Mouse (Mus musculus) MEL (cell line): Measurements from ENCODE around the gene Pstk. TPM values are rescaled to one million over a fixed set of nuclear protein-coding genes. Genes with fewer than 3 reads are reported as not detected.

Experiments
- DNase-seq: peaks from one replicate; pipeline ENCODE4 v3.0.0; 2011; ENCODE audit warnings: low read depth, low spot score
- H3K27ac ChIP-seq: 2 replicates; pipeline ENCODE4 v1.5.1; 2012; ENCODE audit warnings: low read depth, mild to moderate bottlenecking, control low read depth, low read length, moderate library complexity; ENCODE audit not compliant: control insufficient read depth
- H3K27me3 ChIP-seq, 2 experiments: fragments of 150-350 bp in 1 of 2; sonication (generic) in 1 of 2; 2 replicates each; pipeline ENCODE4 v1.6.1; 2012; ENCODE audit warnings: low read length in 2 of 2, mild to moderate bottlenecking in 2 of 2, improper control_type of control experiment in 1 of 2, moderate library complexity in 1 of 2; ENCODE audit not compliant: insufficient read depth in 2 of 2, control insufficient read depth in 1 of 2
- H3K36me3 ChIP-seq, 2 experiments: 2 replicates each; pipeline ENCODE4 v1.6.1; 2012 to 2014; ENCODE audit warnings: low read length in 2 of 2, improper control_type of control experiment in 1 of 2, inconsistent platforms in 1 of 2, mild to moderate bottlenecking in 1 of 2; ENCODE audit not compliant: insufficient read depth in 2 of 2, control insufficient read depth in 1 of 2
- H3K4me1 ChIP-seq, 2 experiments: fragments of 150-350 bp in 1 of 2; sonication (generic) in 1 of 2; 2 replicates each; pipeline ENCODE4 v1.6.1; 2012; ENCODE audit warnings: low read length in 2 of 2, improper control_type of control experiment in 1 of 2, mild to moderate bottlenecking in 1 of 2; ENCODE audit not compliant: insufficient read depth in 2 of 2, control insufficient read depth in 1 of 2
- H3K4me3 ChIP-seq, 2 experiments: fragments of 150-350 bp in 1 of 2; sonication (generic) in 1 of 2; 2 replicates each; pipeline ENCODE4 v1.5.1; 2012; ENCODE audit warnings: low read depth in 2 of 2, low read length in 2 of 2, mild to moderate bottlenecking in 2 of 2, moderate library complexity in 2 of 2, control low read depth in 1 of 2, improper control_type of control experiment in 1 of 2; ENCODE audit not compliant: control insufficient read depth in 1 of 2, insufficient read depth in 1 of 2
- H3K79me2 ChIP-seq: 2 replicates; pipeline ENCODE4 v1.6.1; 2012; ENCODE audit warnings: mild to moderate bottlenecking, low read length, moderate library complexity; ENCODE audit not compliant: control insufficient read depth, poor library complexity, insufficient read depth
- H3K9ac ChIP-seq: 2 replicates; pipeline ENCODE4 v1.6.1; 2012; ENCODE audit warnings: low read depth, mild to moderate bottlenecking, control low read depth, low read length, moderate library complexity; ENCODE audit not compliant: control insufficient read depth, poor library complexity, severe bottlenecking
- H3K9me3 ChIP-seq: fragments of 150-350 bp; sonication (generic); replicated peaks from 2 replicates; pipeline ENCODE4 v1.6.1; 2012; ENCODE audit warnings: mild to moderate bottlenecking, low read length, improper control_type of control experiment, moderate library complexity; ENCODE audit not compliant: insufficient read depth
- E2F4 ChIP-seq: IDR thresholded peaks from 2 replicates; pipeline ENCODE4 v1.6.1; 2011; ENCODE audit warnings: low read depth, low read length, improper control_type of control experiment, borderline replicate concordance
- ELF1 ChIP-seq: IDR thresholded peaks from 2 replicates; pipeline ENCODE4 v1.6.1; 2014; ENCODE audit warnings: low read depth, mild to moderate bottlenecking, inconsistent platforms, low read length, improper control_type of control experiment, moderate library complexity
- EP300 ChIP-seq, 2 experiments: IDR thresholded peaks; 2 replicates each; pipeline ENCODE4 v1.6.1; 2011; ENCODE audit warnings: improper control_type of control experiment in 2 of 2, low read length in 2 of 2, low read depth in 1 of 2, mild to moderate bottlenecking in 1 of 2
- ETS1 ChIP-seq: IDR thresholded peaks from 2 replicates; pipeline ENCODE4 v1.6.1; 2012; ENCODE audit warnings: low read depth, mild to moderate bottlenecking, inconsistent platforms, low read length, improper control_type of control experiment, moderate library complexity
- GABPA ChIP-seq: IDR thresholded peaks from 2 replicates; pipeline ENCODE4 v1.6.1; 2012; ENCODE audit warnings: low read depth, mild to moderate bottlenecking, inconsistent platforms, low read length, improper control_type of control experiment, moderate library complexity
- GATA1 ChIP-seq: IDR thresholded peaks from 2 replicates; pipeline ENCODE4 v1.6.1; 2011; ENCODE audit warnings: low read depth, low read length, improper control_type of control experiment
- KAT2A ChIP-seq: conservative IDR thresholded peaks from 2 replicates; pipeline ENCODE4 v1.6.1; 2012; ENCODE audit warnings: low read depth, low read length, improper control_type of control experiment, inconsistent platforms
- MAX ChIP-seq: IDR thresholded peaks from 2 replicates; pipeline ENCODE4 v1.6.1; 2011; ENCODE audit warnings: low read length, improper control_type of control experiment
- MXI1 ChIP-seq: IDR thresholded peaks from 2 replicates; pipeline ENCODE4 v1.6.1; 2011; ENCODE audit warnings: mild to moderate bottlenecking, low read depth, low read length, improper control_type of control experiment
- MYB ChIP-seq: IDR thresholded peaks from 2 replicates; pipeline ENCODE4 v1.6.1; 2011; ENCODE audit warnings: mild to moderate bottlenecking, low read depth, low read length, improper control_type of control experiment
- NELFE ChIP-seq: IDR thresholded peaks from 2 replicates; pipeline ENCODE4 v1.6.1; 2011; ENCODE audit warnings: low read depth, low read length, improper control_type of control experiment
- NRF1 ChIP-seq: IDR thresholded peaks from 2 replicates; pipeline ENCODE4 v1.6.1; 2014; ENCODE audit warnings: low read depth, mild to moderate bottlenecking, inconsistent platforms, low read length, improper control_type of control experiment, moderate library complexity; ENCODE audit not compliant: poor library complexity, insufficient read depth, severe bottlenecking
- POLR2AphosphoS2 ChIP-seq: IDR thresholded peaks from 2 replicates; pipeline ENCODE4 v1.6.1; 2011; ENCODE audit warnings: low read length, improper control_type of control experiment
- POLR2AphosphoS5 ChIP-seq: IDR thresholded peaks from 2 replicates; pipeline ENCODE4 v1.6.1; 2012; ENCODE audit warnings: low read depth, borderline replicate concordance, mild to moderate bottlenecking, inconsistent platforms, low read length, moderate library complexity, mixed read lengths
- SIN3A ChIP-seq: IDR thresholded peaks from 2 replicates; pipeline ENCODE4 v1.6.1; 2012; ENCODE audit warnings: low read length, improper control_type of control experiment, inconsistent platforms
- SMC3 ChIP-seq: IDR thresholded peaks from 2 replicates; pipeline ENCODE4 v1.6.1; 2011; ENCODE audit warnings: low read depth, low read length, improper control_type of control experiment
- TBP ChIP-seq: IDR thresholded peaks from 2 replicates; pipeline ENCODE4 v1.8.0; 2011; ENCODE audit warnings: low read depth, low read length, improper control_type of control experiment
- TCF12 ChIP-seq: IDR thresholded peaks from 2 replicates; pipeline ENCODE4 v1.6.1; 2014; ENCODE audit warnings: low read depth, mild to moderate bottlenecking, inconsistent platforms, low read length, improper control_type of control experiment, moderate library complexity
- USF2 ChIP-seq, 2 experiments: IDR thresholded peaks; 2 replicates each; pipeline ENCODE4 v1.6.1; 2011 to 2012; ENCODE audit warnings: improper control_type of control experiment in 2 of 2, low read length in 2 of 2, borderline replicate concordance in 1 of 2, inconsistent platforms in 1 of 2, low read depth in 1 of 2, mild to moderate bottlenecking in 1 of 2; ENCODE audit not compliant: insufficient read depth in 1 of 2
- ZC3H11A ChIP-seq: IDR thresholded peaks from 2 replicates; pipeline ENCODE4 v1.6.1; 2012; ENCODE audit warnings: low read depth, mild to moderate bottlenecking, inconsistent platforms, low read length, improper control_type of control experiment
- ZKSCAN1 ChIP-seq: IDR thresholded peaks from 2 replicates; pipeline ENCODE4 v1.6.1; 2012; ENCODE audit warnings: low read depth, mild to moderate bottlenecking, inconsistent platforms, low read length, improper control_type of control experiment, moderate library complexity
- ZMIZ1 ChIP-seq: IDR thresholded peaks from 2 replicates; pipeline ENCODE4 v1.6.1; 2012; ENCODE audit warnings: low read depth, mild to moderate bottlenecking, inconsistent platforms, low read length, improper control_type of control experiment, moderate library complexity
- ZNF384 ChIP-seq: IDR thresholded peaks from 2 replicates; pipeline ENCODE4 v1.6.1; 2012; ENCODE audit warnings: low read depth, mild to moderate bottlenecking, inconsistent platforms, low read length, improper control_type of control experiment
- polyA plus RNA-seq, 2 experiments: library from polyadenylated mRNA; stranded (reverse) in 1 of 2; unstranded in 1 of 2; fragments of >175 nt in 1 of 2; fragments of >200 nt in 1 of 2; gene quantifications; 2 replicates each; pipeline versions ENCODE4 v1.2.1 to v1.2.4; 2012; ENCODE audit warnings: low replicate concordance in 2 of 2, low read depth in 1 of 2; ENCODE audit not compliant: insufficient read length in 2 of 2, insufficient read depth in 1 of 2, missing spikeins in 1 of 2
- total RNA-seq: library from RNA; depleted of rRNA; stranded (reverse); fragments of 300-350 nt; gene quantifications from 2 replicates; pipeline ENCODE4 v1.2.3, GENCODE M21; 2012

Pstk gene
- total and polyA plus RNA-seq, 3 experiments = 36.1 to 57.5 TPM; not detected in 1

- Histone ChIP-seq H3K36me3 (peaks cover 0 to 9% of the 10 kb centered on the region in 2 experiments; a peak in 2 of 4 replicates), H3K4me3 (no peak overlapping the region), H3K27me3 (no peaks in the 10 kb centered on the region), H3K9me3 (no peaks in the 10 kb centered on the region), H3K79me2 (no peaks in the 10 kb centered on the region), H3K27ac (no peak overlapping the region), H3K4me1 (no peaks in the 10 kb centered on the region), H3K9ac (no peak overlapping the region)
- no peak for TF ChIP-seq ZMIZ1
- no peak for TF ChIP-seq E2F4
- TF ChIP-seq POLR2AphosphoS2 = no peak
- no peak for TF ChIP-seq MAX
- no peak for TF ChIP-seq GATA1
- TF ChIP-seq NRF1 = no peak
- no peak for TF ChIP-seq TBP
- TF ChIP-seq ELF1 = no peak
- no peak for TF ChIP-seq TCF12
- no peak for TF ChIP-seq MYB
- TF ChIP-seq ZNF384 = no peak
- DNase-seq = no peak
These were observed 33.4 kb upstream of the Pstk start for GRCm38 (mm10) chr7:131337502-131338068.

DNA sequence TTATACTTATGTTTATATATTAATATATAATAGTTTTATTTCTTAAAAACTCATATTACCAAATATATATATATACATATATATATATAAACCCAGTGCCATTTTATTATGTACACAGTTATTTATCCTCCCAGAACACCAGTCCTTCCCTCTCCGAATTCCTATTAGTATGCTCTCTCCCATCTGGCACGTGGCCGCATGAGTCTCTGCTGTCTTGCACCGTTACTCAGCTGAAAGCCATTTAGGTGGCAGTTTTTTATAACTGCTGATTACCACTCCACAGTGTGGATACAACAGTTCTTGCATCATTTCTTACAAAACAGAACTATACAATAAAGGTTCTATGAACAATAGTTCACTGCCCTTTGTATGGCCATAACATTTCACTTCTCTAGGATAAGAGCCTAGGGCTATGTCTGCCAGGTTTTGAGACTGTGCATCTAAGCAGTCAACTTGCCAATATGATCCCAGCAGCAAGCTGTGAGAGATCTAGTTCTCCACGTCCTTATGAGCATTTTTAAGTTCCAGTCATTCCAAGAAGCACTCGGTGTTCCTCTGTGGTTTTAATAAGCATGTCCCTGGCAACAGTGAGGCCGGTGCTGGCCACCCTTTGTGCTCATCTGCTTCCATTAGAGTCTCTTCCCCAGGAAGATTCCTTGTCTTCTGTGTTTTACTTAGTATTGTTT lies 24.9 kb upstream of the Pstk start:
- Histone ChIP-seq H3K27ac (no peak overlapping the region), H3K79me2 (no peaks in the 10 kb centered on the region), H3K4me1 (no peaks in the 10 kb centered on the region), H3K4me3 (no peak overlapping the region), H3K27me3 (no peaks in the 10 kb centered on the region), H3K9me3 (no peaks in the 10 kb centered on the region), H3K9ac (no peak overlapping the region), H3K36me3 (peaks cover 0 to 20% of the 10 kb centered on the region in 2 experiments; a peak in 2 of 4 replicates)
- DNase-seq = no peak
- TF ChIP-seq ZKSCAN1 (no peak), SMC3 (no peak), KAT2A (no peak), EP300 (IDR thresholded peaks at IDR 0.05; ENCODE audit: low read depth in 1 of 2, low read length in 2 of 2) (no peak), MXI1 (no peak), ZC3H11A (no peak), USF2 (IDR thresholded peaks at IDR 0.05; ENCODE audit: borderline replicate concordance in 1 of 2, insufficient read depth in 1 of 2, low read depth in 1 of 2, low read length in 2 of 2) (no peak), NELFE (no peak), GATA1 (no peak), POLR2AphosphoS5 (no peak), POLR2AphosphoS2 (no peak), GABPA (no peak), SIN3A (no peak), ETS1 (no peak), TCF12 (no peak), E2F4 (no peak)
- TF ChIP-seq, all 39 proteins: peak for 0
